Mouse (Mus musculus) adrenal gland, postnatal 25 days (tissue): Measurements from ENCODE around the gene Me1. TPM values are rescaled to one million over a fixed set of nuclear protein-coding genes. Genes with fewer than 3 reads are reported as not detected.

Experiments used
- DNase-seq: peaks from one replicate; pipeline ENCODE4 v3.0.0; 2021; ENCODE audit warnings: mixed read lengths
- total RNA-seq: library from RNA; stranded (reverse); gene quantifications from 2 replicates; pipeline ENCODE4 v1.2.3, GENCODE M21; 2021

Me1 gene
- total RNA-seq, 1 experiment from 2014 or later: 1,725 TPM

DNA sequence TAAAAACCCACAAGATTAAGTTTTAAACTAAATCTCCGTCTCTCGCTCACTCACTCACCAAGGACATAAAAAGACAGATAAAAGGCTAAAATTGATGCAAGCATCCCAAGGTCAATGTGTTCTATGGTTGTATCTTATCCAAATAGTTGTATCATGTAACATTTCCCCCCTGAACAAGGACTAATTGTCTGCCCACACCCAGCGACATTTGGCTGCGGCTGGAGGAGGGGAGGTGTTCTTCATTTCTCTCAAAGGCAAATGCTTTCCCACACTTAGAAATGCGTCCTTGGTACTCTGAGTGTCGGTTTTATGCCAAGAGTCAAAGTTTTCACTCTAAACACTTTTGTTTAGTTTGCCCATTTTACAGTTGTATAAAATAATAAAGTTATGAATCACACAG lies 13.2 kb upstream of the Me1 start:
- DNase-seq: peak; percentile 47

DNA sequence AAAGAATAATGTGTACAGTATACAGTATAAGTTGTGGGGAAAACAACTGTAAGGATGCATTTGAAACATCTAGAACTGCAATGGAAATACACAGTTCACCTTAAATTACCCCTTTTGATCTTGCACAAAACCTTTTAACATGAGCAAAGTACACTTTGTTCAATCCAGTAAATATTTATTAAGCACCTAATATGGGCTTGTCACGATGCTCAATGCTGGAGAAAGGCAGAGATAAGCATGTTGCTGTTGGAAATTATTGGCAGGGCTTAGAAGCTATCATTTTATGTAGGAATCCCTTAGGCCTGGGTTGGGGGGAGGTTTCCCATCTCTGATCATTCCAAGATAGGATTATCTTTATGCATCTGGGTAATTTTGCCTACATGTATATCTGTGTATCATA lies 11.7 kb upstream of the Me1 start:
- no peak for DNase-seq

DNA sequence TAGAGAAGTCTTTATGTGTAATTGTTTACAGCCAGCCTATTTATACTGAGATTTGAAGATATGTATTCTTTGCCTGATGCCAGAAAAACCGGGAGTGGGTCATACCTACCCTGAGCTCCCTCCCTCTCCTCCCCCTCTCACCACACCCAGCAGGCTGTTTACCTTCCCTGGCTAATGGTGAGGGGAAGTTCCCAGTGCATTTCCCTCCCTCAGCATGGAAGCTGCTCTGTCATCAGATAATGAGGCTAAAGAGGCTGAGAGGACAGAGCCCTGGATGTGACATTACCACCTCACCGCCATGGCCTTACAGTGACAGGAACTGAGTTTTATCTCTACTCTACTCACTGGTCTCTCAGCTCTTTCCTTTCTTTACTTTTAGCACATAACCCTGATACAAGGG lies 6.1 kb upstream of the Me1 start:
- DNase-seq: no peak

DNA sequence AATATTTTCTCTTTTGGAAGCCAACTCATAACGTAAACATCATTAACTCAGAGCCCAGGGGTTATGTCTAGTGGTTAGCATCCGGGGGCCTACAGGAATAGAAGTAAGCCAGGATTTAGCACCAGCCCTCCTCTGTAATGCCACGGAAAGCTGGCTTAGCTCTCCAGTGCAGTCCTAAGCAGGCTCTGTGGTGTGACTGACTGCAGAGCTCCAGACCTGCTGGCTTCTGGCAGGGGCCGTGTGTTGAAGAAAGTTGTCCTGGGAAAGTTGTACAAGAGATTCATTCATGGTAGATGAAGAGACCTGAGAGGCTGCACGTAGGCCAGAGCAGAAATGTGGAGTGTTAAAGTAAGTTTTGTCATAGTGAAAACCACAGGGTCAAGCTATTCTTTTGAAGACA lies 5.5 kb upstream of the Me1 start:
- DNase-seq: no peak

DNA sequence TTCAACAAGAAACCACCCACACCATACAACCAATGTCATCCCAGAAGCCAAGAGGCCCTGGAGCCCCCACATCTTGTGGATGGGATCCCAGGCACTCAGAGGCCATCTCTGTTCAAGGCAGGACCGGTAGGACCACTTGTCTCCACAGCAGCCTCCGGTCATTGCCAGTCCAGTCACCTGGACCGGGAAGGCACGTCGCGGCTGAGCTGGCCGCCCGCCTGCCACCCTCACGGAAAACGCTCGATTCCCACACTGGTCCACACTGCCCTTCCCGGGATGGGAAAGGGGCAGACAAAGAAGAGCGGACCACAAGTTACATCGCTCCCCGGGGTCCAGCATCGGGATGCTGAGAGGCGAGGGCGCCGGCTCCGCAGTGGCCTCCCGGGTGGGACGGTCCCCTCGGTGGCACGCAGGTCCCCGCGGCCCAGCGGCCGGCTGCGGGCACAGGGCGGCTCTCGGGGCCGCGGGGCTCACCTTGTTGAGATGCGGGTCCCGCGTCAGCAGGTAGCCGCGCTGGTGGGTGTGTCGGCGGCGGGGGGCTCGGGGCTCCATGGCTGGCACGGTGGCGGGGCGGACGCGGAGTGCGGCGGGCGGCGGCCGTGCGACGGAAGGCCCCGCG lies 445 bp downstream of the Me1 start:
- peak; percentile 43 for DNase-seq

DNA sequence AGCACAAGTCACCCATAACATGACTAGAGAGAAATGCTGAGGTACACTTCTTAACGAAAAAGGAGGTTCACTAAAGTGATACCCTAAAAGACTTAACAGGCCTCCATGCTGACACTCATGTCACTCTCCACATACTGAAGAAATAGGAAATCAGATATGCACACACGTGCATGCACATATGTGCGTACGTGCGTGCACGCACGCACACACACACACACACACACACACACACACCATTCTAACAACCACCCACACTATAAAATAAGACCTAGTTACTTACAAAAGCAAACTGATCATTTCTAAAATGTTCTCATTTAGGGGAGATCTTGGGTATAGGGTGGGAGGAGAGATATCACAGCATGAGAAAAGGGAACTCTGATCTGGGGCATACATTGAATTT lies 1.1 kb downstream of the Me1 start:
- DNase-seq: no peak

DNA sequence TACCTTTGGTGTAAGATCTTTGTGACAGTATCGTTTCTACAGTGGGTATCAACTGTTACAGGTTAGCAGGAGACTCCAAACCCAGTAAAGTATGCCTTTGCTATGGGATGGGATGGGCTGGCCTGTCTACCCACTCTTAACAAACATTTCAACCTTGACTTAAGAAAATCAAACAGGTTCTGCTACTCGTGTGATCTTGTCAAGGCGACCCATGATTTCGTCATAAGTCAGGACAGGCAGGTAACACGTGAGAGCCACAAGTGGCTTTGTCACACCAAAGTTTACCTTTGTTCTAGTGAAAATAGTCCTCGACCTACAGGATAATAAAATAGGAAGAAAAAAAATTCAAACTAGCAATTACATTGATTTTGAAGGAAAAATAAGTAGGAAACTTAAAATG lies 1.8 kb downstream of the Me1 start:
- DNase-seq: no peak

DNA sequence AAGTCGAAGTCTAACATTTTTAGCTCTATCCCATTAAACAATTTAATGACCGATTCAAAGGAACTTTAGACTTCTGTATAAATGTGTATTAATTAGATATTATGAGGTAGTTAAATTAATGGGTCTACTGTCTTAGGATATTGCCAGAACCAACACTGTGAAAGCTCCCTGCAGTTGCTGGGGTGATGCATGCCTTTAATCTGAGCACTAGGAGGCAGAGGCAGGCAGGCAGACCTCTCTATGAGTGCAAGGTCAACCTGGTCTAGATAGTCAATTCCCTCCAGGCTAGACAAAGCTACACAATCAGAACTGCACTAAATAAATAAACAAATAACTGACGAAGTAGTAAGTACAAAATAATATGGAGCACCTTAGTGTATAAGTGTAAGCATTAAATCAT lies 3.1 kb downstream of the Me1 start:
- no peak for DNase-seq

DNA sequence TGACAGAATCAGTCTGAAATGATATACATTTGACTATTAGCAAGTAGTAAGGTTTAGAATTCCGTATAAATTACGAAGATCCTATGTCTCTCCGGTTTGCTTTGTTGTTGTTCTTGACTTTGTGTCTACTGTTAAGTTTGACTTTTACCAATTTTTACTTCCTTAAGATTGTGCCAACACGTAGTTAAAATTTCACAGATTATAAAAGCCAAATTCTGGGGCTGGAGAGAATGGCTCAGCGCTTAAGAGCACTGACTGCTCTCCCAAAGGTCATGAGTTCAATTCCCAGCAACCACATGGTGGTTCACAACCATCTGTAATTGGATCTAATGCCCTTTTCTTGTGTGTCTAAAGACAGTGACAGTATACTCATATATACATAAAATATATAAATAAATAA lies 3.5 kb downstream of the Me1 start:
- no peak for DNase-seq

DNA sequence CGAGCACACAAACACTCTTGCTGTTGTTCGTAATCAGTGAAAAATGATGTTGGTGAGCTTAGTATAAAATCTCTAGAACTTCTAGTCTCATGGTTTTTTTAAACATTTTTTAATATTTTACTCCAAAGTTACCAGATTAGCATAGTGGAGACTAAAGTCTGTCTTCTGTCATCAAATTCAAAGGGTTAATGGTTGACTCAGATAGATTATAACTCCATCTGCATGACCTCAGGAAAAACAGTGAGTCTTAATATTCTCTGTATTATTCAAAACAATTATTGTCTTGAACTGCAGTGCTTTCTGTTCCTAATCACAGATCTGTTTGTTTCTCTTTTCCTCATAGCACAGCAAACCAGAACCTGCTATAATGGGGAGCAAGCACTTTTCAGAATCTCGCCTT lies 4.7 kb downstream of the Me1 start:
- DNase-seq: no peak

DNA sequence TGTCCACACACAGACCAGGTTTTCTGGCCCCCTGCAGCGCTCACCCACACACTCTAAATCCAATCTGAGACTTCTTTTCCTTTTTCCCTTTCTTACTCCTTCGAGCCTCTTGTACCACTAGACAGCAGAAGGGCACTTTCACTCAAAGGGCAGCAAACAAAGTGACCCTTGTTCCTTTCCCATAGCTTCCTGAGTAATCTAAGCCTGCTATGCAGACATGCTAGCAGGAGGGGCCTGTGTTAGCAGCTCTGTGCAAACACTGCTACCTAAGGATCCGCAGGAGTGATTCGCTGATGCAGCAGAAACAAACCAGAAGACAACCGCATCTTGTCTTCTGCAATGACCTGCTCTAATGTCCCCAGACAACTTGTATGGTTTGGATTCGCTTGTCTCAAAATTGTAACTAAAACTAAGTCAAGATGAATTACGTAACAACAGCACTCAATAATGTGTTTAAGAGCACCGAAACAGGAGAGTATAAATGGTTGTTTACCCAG lies 12.0 kb downstream of the Me1 start:
- DNase-seq: no peak

DNA sequence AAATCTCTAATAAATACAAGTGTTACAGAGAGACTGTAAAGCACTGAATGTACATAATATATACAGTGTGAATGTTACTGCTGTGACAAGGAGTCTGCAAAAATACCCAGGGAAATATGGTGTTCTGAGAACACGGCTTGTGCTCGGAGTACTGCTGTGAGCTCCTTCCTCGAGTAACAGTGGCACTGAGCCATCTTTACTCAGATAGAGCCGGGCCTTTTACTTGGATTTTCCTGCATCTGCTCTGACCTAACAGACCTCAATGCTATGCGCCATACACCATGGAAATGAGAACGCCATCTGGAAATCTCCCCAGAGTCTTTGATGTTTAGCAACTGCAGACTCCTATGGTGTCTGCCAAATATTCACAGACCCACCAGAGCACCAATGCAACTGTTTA lies 12.9 kb downstream of the Me1 start:
- DNase-seq: no peak

DNA sequence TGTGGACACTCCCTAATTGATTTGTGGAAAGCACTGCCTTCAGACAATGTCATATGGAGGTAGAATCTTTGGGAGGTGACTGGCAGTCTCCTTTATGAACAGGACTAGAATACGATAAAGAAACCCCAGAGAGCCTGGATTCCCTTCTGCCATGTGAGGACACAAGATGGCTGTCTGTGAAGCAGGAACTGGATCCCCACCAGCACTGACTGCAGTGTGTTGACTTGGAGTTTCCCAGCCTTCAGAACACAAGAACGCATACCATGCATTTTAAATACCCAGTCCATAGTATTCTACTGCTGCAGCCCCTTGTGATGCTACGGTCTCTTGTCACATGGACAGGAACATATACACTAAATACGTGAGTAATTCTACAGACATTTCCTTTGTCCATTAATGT lies 13.5 kb downstream of the Me1 start:
- no peak for DNase-seq

DNA sequence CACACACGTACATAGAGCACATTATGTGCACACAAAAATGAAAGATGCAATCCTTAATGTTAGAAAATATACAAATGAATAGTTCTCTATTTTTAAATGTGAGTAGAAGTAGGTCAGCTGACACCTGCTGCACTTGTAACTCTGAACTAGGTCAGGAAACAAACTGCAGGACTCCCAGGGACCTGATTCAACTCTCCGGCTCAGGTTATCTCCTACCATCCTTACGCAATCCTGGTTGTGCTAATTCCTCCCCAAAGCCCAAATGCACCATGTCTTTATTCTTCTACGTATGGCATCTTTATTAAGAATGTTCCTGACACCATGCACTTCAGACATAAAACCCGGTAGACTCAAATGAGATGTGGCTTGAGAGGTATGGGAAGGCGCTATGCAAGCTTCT lies 15.3 kb downstream of the Me1 start:
- no peak for DNase-seq

DNA sequence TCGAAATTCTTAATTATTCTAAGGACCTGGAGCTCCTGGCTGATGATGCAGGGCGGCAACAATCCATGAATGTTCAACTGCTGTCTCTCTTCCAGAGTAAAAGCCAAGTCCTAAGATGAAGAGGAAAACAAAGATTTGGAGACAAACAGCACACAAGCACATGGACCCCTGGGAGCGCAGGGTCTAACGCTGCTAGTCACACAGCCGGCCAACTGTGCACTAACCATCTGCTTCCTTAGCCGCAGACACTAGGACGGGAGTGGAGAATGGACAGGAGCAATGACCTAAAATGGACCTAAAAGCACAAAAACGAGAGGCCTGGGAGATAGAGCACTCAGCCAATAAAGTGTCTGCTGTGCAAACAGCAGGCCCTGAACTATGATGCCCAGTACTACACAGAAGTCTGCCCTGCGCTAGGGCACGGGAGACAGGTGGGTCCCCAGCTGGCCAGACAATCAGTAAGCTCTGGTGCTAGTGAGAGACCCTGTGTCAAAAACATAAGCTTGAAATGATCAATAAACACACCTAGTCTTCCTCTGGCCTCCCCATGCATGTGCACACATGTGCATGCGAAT lies 15.8 kb downstream of the Me1 start:
- no peak for DNase-seq

DNA sequence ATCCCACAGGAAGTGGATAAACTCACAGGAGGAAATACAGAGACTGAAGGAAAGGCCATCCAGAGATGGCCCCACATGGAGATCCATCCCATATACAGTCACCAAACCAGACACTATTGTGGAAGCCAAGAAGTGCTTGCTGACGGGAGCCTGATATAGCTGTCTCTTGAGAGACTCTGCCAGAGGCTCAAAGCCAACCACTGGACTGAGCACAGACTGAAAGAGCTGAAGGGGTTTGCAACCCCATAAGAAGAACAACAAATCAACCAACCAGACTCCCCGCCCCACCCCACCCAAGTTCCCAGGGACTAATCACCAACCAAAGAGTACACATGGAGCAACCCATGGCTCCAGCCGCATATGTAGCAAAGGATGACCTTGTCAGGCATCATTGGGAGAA lies 19.5 kb downstream of the Me1 start:
- DNase-seq: no peak

DNA sequence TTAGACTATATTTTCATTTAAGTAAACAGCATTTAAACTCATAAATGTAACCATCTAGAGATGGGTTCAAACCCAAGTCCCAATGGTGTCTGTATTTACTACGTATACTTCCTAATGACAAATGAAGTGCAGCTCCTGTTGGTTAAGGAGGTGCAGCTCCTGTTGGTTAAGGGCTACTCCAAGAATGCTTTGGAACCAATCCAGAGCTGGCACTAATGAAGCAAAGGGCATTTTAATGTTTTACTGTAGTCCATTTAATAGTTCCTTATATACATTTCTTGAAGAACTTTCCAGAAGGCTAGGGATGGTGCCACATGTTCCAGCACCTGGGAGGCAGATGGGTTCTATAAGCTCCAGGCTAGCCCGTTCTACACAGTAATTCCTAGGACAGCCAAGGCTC lies 20.3 kb downstream of the Me1 start:
- DNase-seq: no peak

DNA sequence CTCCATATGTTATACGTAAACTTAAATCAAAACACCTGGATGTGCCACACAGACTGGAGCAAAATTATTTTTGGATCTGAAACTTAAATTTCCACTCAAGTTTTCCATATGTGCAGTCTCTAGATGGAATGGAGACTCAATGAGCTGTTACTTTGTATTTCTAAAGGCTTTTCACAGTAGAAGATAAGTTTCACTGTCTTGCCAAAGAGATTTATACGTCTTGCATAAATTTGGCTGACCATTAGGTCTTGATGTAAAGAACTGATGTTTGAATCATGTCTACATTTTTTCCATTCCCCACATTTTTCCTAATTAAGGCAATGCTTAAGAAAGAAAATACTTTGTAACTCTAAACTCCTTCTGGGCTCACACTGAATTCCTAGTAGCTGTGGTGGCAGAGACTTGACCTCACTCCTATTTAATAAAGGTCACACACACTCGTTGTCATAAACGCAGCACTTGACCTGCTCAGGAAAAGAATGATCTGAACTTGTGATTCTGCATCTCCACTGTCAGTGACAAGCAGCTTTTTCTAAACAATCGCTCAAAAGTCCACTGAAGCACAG lies 22.8 kb downstream of the Me1 start:
- DNase-seq: no peak

DNA sequence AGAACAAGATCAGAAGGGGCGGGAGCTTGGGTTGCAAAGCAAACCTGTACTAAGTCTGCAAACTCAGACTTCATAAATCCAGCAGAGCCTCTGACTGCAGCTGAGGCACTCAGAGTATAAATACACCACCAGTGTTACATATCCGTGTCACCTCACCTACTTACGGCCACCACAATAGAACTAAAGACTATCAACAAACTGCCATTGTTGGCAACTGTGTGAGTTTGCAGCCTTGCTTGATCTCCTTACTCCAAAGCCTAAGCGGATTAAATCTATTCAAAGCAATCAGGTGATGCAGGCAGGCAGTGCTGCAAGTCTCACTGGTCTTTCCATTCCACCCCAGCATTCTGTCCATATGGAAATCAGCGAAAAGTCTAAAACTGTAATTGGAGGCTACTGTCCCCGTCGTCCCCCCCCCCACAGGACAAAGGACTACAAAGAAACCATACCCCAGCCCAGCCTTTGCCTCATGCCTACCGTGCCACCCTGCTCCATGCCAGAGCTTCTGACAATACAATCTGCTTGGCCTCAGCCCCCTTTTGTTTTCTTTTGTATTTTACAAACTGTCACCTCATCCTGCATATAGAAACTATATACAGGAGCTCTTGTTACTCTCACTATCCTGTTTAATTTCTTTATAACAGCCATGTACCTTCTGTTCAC lies 27.0 kb downstream of the Me1 start:
- no peak for DNase-seq

DNA sequence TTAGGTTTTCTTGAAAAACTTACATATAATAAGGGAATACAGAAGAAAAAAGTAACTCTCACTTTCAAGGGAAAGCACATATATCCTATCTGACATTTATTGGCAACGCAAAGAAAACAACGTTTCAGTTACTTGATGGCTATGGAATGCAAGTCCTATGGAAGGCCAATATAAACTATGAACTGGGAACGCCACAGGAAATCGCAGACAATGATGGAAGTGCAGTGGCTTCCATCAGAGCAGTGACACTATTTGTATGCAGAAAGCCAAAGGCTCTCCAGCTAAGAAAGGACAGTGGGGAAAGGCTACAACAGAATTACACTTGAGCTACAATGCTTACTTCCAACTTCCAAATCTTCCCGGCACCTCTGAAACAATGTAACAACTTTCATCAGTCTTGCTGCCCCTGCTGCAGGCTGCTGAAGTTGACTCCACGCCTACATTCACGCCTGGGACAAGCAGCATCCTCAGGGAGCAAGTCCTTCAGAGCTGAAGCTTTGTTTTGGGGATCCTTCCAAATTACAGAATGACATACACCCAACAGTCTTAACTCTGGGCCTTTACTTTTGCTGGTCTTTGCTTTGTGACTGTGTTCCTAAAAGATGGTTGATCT lies 28.5 kb downstream of the Me1 start:
- no peak for DNase-seq

DNA sequence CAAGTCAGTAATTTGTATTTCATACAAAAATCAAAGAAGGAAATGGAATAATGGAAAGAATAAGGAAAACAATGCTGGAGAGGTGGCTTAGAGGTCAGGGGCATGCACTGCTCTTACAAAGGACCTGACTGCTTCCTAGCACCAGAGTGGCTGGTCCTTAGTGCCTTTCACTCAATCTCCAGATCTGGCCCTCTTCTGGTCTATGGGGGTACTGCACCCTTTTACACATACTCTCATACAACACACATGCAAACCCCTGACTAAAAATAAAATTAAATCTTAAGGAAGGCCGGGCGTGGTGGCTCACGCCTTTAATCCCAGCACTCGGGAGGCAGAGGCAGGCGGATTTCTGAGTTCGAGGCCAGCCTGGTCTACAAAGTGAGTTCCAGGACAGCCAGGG lies 34.1 kb downstream of the Me1 start:
- no peak for DNase-seq

DNA sequence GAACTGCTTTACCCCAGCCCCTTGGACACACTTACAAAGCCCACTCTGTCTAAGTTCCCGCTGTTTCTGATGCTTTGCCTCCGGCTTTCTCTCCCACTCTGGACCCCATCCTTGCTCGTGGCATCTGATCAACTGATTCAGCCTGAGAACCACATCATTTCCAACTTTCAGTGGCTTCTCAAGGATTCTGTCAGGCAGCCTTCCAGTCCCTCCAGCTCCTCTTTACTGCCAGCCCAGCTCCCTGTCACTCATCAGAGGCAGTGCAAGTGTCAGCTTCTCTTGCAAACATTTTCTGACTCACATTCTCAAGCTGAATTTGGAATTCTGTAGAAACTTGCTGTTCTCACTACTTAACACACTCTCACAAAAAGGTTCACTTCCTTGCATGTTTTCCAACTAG lies 34.5 kb downstream of the Me1 start:
- no peak for DNase-seq

DNA sequence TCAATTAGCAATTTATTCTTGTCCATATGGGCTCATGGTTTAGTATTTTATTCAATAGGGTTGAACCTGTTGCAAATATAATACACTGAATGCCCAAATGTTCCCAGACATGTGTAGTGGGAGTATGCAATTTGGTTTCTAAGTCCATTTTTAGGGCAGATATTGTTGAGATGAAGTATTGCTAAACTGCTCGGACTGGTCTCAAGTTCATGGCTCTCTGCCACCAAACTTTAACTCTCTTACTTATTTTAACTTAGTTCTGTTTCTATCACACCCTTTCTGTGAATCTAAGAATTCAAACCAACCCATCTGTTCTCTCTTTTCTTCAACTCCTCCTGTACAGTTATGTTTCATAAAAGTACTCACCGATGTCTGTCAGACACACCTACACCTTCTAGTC lies 35.4 kb downstream of the Me1 start:
- DNase-seq: no peak
